Mouse (Mus musculus): Measurements from ENCODE around the gene Pkp4. TPM values are rescaled to one million over a fixed set of nuclear protein-coding genes. Genes with fewer than 3 reads are reported as not detected.

Pkp4 gene
- total RNA-seq, 2 experiments from 2014 or later, result 51.9 to 60.8 TPM

- peak in 1 of 2 experiments; percentile 40 for DNase-seq
Observed at GRCm38 (mm10) chr2:59219997-59220789, 59.5 kb downstream of the Pkp4 start.

GRCm38 (mm10) chr2:59226383-59226782 lies 65.7 kb downstream of the Pkp4 start:
- no peak for DNase-seq

GRCm38 (mm10) chr2:59227011-59227410 lies 66.4 kb downstream of the Pkp4 start:
- no peak for DNase-seq

- DNase-seq, result no peak
Observed at GRCm38 (mm10) chr2:59227508-59228263, 67.0 kb downstream of the Pkp4 start.

- DNase-seq, result no peak
Observed at GRCm38 (mm10) chr2:59229250-59229895, 68.7 kb downstream of the Pkp4 start.

GRCm38 (mm10) chr2:59230656-59231055 lies 70.0 kb downstream of the Pkp4 start:
- DNase-seq, result no peak

GRCm38 (mm10) chr2:59231514-59231913 lies 70.9 kb downstream of the Pkp4 start:
- DNase-seq, result no peak

GRCm38 (mm10) chr2:59233294-59233923 lies 72.8 kb downstream of the Pkp4 start:
- DNase-seq, result no peak

GRCm38 (mm10) chr2:59233936-59234335 lies 73.3 kb downstream of the Pkp4 start:
- DNase-seq, result no peak

- no peak for DNase-seq
Observed at GRCm38 (mm10) chr2:59234537-59234936, 73.9 kb downstream of the Pkp4 start.

GRCm38 (mm10) chr2:59239841-59240395 lies 79.3 kb downstream of the Pkp4 start:
- DNase-seq, result peak in 1 of 2 experiments; percentile 30

- no peak for DNase-seq
Observed at GRCm38 (mm10) chr2:59242117-59242516, 81.5 kb downstream of the Pkp4 start.

- DNase-seq, result no peak
Observed at GRCm38 (mm10) chr2:59244273-59245097, 83.8 kb downstream of the Pkp4 start.

GRCm38 (mm10) chr2:59245098-59245388 lies 84.4 kb downstream of the Pkp4 start:
- no peak for DNase-seq

GRCm38 (mm10) chr2:59248806-59249205 lies 88.2 kb downstream of the Pkp4 start:
- DNase-seq, result no peak

- DNase-seq, result no peak
Observed at GRCm38 (mm10) chr2:59252818-59253217, 92.2 kb downstream of the Pkp4 start.

GRCm38 (mm10) chr2:59253435-59253834 lies 92.8 kb downstream of the Pkp4 start:
- no peak for DNase-seq

- DNase-seq, result no peak
Observed at GRCm38 (mm10) chr2:59258821-59259231, 98.2 kb downstream of the Pkp4 start.

- no peak for DNase-seq
Observed at GRCm38 (mm10) chr2:59259346-59259745, 98.7 kb downstream of the Pkp4 start.

GRCm38 (mm10) chr2:59261203-59261602 lies 100.6 kb downstream of the Pkp4 start:
- DNase-seq, result no peak

GRCm38 (mm10) chr2:59266428-59266827 lies 105.8 kb downstream of the Pkp4 start:
- no peak for DNase-seq
